Mouse (Mus musculus): ENCODE data around the gene Pik3c2a.

Gene Pik3c2a

GRCm38 (mm10) chr7:116298389-116298788 is 144.9 kb downstream of the Pik3c2a start:
- DNase-seq (ENCODE audit: low spot score in 2 of 2): no peak

GRCm38 (mm10) chr7:116294961-116295360 is 148.3 kb downstream of the Pik3c2a start:
- peak; percentile 16 to 51 for DNase-seq (ENCODE audit: low spot score in 2 of 2)

DNA sequence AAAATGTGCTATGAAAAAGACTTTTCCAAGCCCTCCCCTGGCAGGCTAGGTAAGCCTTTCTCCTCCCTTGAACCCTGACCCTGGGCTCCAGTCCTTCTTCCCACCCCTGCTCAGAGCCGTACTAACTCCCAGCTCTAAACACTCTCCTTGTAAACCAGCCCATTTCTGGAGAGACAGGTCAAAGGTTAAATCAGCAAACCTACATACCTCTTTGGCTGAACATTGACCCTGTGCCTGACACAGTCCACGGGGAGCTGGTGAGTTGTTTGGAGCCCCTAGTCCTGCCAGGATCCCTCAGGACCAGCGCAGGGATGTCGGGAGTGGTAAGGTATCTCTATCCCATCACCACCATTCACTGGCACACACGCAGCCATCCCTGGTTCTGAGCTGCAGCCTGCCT is 150.9 kb downstream of the Pik3c2a start:
- no peak for DNase-seq (ENCODE audit: low spot score in 2 of 2)

DNA sequence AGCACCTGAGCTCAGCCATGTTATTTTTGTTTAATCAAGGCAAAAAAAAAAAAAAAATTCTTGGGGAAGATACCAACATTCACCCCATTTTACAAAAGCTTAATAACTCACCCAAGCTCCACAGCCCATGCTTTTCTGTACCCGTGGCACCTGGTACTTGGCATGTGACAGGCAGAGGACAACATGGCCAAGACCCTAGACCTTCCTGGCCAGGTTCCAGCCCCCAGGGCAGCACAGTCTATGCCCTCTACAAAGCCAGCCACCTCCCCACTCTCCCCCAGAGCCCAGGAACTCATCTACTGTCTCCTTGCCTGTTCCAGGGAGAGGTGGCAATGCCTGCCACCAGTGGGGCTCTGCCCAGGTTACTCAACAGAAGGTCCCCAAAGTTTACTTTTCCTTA is 152.7 kb downstream of the Pik3c2a start:
- DNase-seq (ENCODE audit: low spot score in 2 of 2): no peak

- no peak for DNase-seq (ENCODE audit: low spot score in 2 of 2)
Observed at GRCm38 (mm10) chr7:116288996-116289395, 154.3 kb downstream of the Pik3c2a start.

DNA sequence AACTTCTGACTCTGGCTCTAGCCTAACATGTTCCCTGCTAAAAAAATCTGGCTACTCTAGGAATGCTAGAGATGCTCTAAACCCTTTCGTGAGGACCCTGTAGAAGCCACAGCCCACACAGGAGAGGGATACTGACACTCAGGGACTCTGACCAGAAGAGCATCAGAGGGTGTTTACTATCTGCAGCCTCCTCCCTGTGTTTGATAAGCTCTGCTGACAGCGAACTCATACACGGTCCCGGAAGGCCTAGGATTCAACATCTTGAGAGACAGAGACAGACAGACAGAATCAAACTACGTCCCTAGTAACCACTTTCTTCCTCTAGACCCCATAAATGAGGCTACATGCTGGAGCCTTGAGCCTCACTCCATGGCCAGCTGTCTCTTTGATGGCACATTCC is 155.3 kb downstream of the Pik3c2a start:
- no peak for DNase-seq (ENCODE audit: low spot score in 2 of 2)
